8 mouse cellular contexts compared by ENCODE assay signal in genomic region chr13:83744110-83744752, GRCm38 (mm10).
A peak's percentile ranks its signal among the peaks of the same experiment; 100 is the strongest.
DNase-seq lines count a peak whose midpoint lies in the region; ATAC-seq and TF ChIP-seq lines count a peak whose summit lies in the region.

No protein-coding gene starts in this region.

- DNase-seq in heart, postnatal 0 days (ENCODE audit: low spot score): no peak
- DNase-seq in heart, postnatal 14 days: no peak
- DNase-seq in brain, adult 2 months (ENCODE audit: low read depth, low spot score): peak; percentile 55
- no peak for DNase-seq in adipocyte (ENCODE audit: low spot score)
- DNase-seq in layer of hippocampus, adult 9-11 months: no peak
- no peak for DNase-seq in lung, adult 18-20 months

- no peaks in the 10 kb centered on the region for H3K36me3 ChIP-seq in heart, postnatal 0 days (replicated peaks; ENCODE audit: control insufficient read depth, insufficient read depth, low read length)
- H3K36me3 ChIP-seq in forebrain, embryonic 13.5 days (ENCODE audit: poor library complexity, severe bottlenecking): peaks cover 21% of the 10 kb centered on the region
- H3K36me3 ChIP-seq in midbrain, embryonic 13.5 days: 0 out of 2 replicates have a peak, but pooled peaks cover 2% of the 10 kb centered on the region

- TF ChIP-seq CTCF in heart, postnatal 0 days (IDR thresholded peaks at IDR 0.05; ENCODE audit: low read depth): no peak

- H3K4me1 ChIP-seq in heart, postnatal 0 days (ENCODE audit: control insufficient read depth, insufficient read depth): no peaks in the 10 kb centered on the region
- peaks cover 42% of the 10 kb centered on the region for H3K4me1 ChIP-seq in forebrain, embryonic 13.5 days
- peaks cover 37% of the 10 kb centered on the region for H3K4me1 ChIP-seq in midbrain, embryonic 13.5 days (replicated peaks)

- H3K27ac ChIP-seq in heart, postnatal 0 days (ENCODE audit: low read depth): no peak overlapping the region
- H3K27ac ChIP-seq in forebrain, embryonic 13.5 days: peak overlapping the region; percentile 97
- H3K27ac ChIP-seq in midbrain, embryonic 13.5 days: peak overlapping the region; percentile 95

- no peak for ATAC-seq in heart, postnatal 0 days (ENCODE audit: insufficient read depth, low read depth)
- no peak for ATAC-seq in forebrain, embryonic 13.5 days
- no peak for ATAC-seq in midbrain, embryonic 13.5 days

- no peak overlapping the region for H3K4me3 ChIP-seq in heart, postnatal 0 days (ENCODE audit: low read depth, low read length)
- peak overlapping the region; percentile 43 for H3K4me3 ChIP-seq in forebrain, embryonic 13.5 days
- peak overlapping the region; percentile 49 for H3K4me3 ChIP-seq in midbrain, embryonic 13.5 days (replicated peaks)

- intact Hi-C loops in heart, postnatal 14 days (cut with DNase I): no loop called here

- no peaks in the 10 kb centered on the region for H3K9me3 ChIP-seq in heart, postnatal 0 days (replicated peaks; ENCODE audit: control insufficient read depth, low read length)
- no peaks in the 10 kb centered on the region for H3K9me3 ChIP-seq in forebrain, embryonic 13.5 days (replicated peaks)
- no peaks in the 10 kb centered on the region for H3K9me3 ChIP-seq in midbrain, embryonic 13.5 days

- no peak overlapping the region for H3K9ac ChIP-seq in heart, postnatal 0 days (replicated peaks; ENCODE audit: low read depth, low read length)
- peak overlapping the region; percentile 78 for H3K9ac ChIP-seq in forebrain, embryonic 13.5 days
- peak overlapping the region; percentile 79 for H3K9ac ChIP-seq in midbrain, embryonic 13.5 days (replicated peaks)

- 58% methylated on average over 6 of the region's 8 CpGs for WGBS in heart, postnatal 0 days
- 10% methylated on average over 8 of the region's 8 CpGs for WGBS in forebrain, embryonic 13.5 days
- 16% methylated on average over 8 of the region's 8 CpGs for WGBS in midbrain, embryonic 13.5 days

- H3K27me3 ChIP-seq in heart, postnatal 0 days (ENCODE audit: control insufficient read depth, insufficient read depth, low read length): peaks cover 37% of the 10 kb centered on the region
- no peaks in the 10 kb centered on the region for H3K27me3 ChIP-seq in forebrain, embryonic 13.5 days
- H3K27me3 ChIP-seq in midbrain, embryonic 13.5 days: no peaks in the 10 kb centered on the region

- no peak for TF ChIP-seq EP300 in heart, postnatal 0 days (IDR thresholded peaks at IDR 0.05; ENCODE audit: low read depth)

- H3K4me2 ChIP-seq in heart, postnatal 0 days (ENCODE audit: low read depth, low read length): peak overlapping the region; percentile 65; the same call in 1 of the 2 replicates
- H3K4me2 ChIP-seq in forebrain, embryonic 13.5 days: peak overlapping the region; percentile 72
- H3K4me2 ChIP-seq in midbrain, embryonic 13.5 days (replicated peaks): peak overlapping the region; percentile 65
